Comparison of ENCODE assay signal across 8 mouse cellular contexts in the genomic region with DNA sequence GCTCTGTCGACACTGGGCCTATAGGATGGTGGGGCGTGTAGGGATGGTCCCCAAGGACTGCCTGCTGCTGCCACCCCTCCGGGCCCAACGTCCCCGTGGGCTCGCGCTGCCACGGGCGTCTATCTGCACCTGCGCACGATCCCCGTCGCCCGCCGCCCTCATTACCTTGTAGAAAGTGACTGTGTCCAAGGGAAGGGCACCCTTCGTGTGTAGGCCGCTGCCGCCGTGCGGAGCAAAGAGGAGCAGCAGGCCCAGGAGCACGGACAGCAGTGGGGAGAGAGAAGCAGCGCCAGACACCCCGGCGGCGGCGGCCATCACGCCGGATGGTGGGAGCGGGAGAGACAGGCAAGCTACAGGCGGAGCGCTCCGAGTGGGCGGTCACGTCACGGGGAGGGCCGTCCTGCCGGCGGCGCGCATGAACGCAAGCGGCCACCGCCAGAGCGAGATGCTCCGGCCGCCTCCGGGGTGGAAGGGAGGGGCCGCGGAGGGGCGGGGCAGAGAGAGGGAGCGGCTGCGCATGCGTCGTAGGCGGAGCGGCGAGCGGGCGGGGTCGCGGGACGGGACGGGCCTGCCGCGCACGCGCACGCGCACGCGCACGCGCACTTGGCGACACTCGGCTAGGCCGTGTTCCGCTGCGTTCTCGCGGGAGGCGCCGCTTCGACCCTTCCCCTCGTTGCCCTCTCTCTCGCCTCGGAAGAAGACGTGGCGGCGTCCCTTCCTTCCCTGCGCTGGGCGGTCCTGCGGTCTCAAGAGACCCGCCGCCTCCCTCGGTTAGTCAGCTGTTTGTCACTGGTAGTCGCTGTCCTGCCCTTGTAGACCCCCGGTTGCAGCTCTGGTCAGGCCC. TPM values are rescaled to one million over a fixed set of nuclear protein-coding genes. Genes with fewer than 3 reads are reported as not detected.
DNase-seq lines count a peak whose midpoint lies in the region; ATAC-seq lines count a peak whose summit lies in the region.

A gene (minus strand): TSS at position 481 of the 844 bp plus-strand sequence.

- peaks cover 30% of the 10 kb centered on the region for H3K36me3 ChIP-seq in heart, embryonic 13.5 days
- H3K36me3 ChIP-seq in liver, embryonic 12.5 days = peaks cover 30% of the 10 kb centered on the region
- H3K36me3 ChIP-seq in stomach, embryonic 15.5 days = peaks cover 14% of the 10 kb centered on the region

- no peaks in the 10 kb centered on the region for H3K9me3 ChIP-seq in heart, embryonic 13.5 days
- H3K9me3 ChIP-seq in liver, embryonic 12.5 days (replicated peaks) = no peaks in the 10 kb centered on the region
- no peaks in the 10 kb centered on the region for H3K9me3 ChIP-seq in stomach, embryonic 15.5 days

- peak within 1 kb of the TSS; percentile 97 for H3K4me3 ChIP-seq in heart, embryonic 13.5 days
- peak within 1 kb of the TSS; percentile 89 for H3K4me3 ChIP-seq in liver, embryonic 12.5 days
- peak within 1 kb of the TSS; percentile 97 for H3K4me3 ChIP-seq in stomach, embryonic 15.5 days (replicated peaks)

- peaks cover 50% of the 10 kb centered on the region for H3K4me1 ChIP-seq in heart, embryonic 13.5 days
- H3K4me1 ChIP-seq in liver, embryonic 12.5 days = peaks cover 62% of the 10 kb centered on the region
- peaks cover 26% of the 10 kb centered on the region for H3K4me1 ChIP-seq in stomach, embryonic 15.5 days

- peak within 1 kb of the TSS; percentile 97 for H3K9ac ChIP-seq in heart, embryonic 13.5 days
- peak within 1 kb of the TSS; percentile 97 for H3K9ac ChIP-seq in liver, embryonic 12.5 days
- peak within 1 kb of the TSS; percentile 96 for H3K9ac ChIP-seq in stomach, embryonic 15.5 days

- DNase-seq in CD4-positive helper T cell, adult 2 months (ENCODE audit: low read depth, low spot score) = peak; percentile 98
- peak; percentile 93 for DNase-seq in brain, embryonic 18.5 days (ENCODE audit: low read depth, low spot score)
- peak; percentile 99 for DNase-seq in kidney, postnatal 10 days
- DNase-seq in natural killer cell, adult 2 months (ENCODE audit: low spot score in 2 of 2) = peak; percentile 98 to 99

- no peaks in the 10 kb centered on the region for H3K27me3 ChIP-seq in heart, embryonic 13.5 days (replicated peaks)
- H3K27me3 ChIP-seq in liver, embryonic 12.5 days (replicated peaks) = no peaks in the 10 kb centered on the region
- H3K27me3 ChIP-seq in stomach, embryonic 15.5 days (replicated peaks) = no peaks in the 10 kb centered on the region

- ATAC-seq in erythroid progenitor cell, adult 5-6 weeks (replicated peaks; ENCODE audit: low FRiP score, poor library complexity, severe bottlenecking) = peak; percentile 91
- peak; percentile 90 for ATAC-seq in heart, embryonic 13.5 days (ENCODE audit: extremely low read depth, insufficient number of reproducible peaks, low FRiP score, low TSS enrichment)
- ATAC-seq in liver, embryonic 12.5 days = peak; percentile 92
- ATAC-seq in stomach, embryonic 15.5 days (ENCODE audit: insufficient read depth, low FRiP score, low read depth) = peak; percentile 94

- under 1% methylated on average over 75 of the region's 97 CpGs for WGBS in heart, embryonic 13.5 days
- WGBS in liver, embryonic 12.5 days (ENCODE audit: insufficient replicate concordance) = under 1% methylated on average over 94 of the region's 97 CpGs
- WGBS in stomach, embryonic 15.5 days = under 1% methylated on average over 87 of the region's 97 CpGs

- peak within 1 kb of the TSS; percentile 95 for H3K4me2 ChIP-seq in heart, embryonic 13.5 days
- H3K4me2 ChIP-seq in liver, embryonic 12.5 days = peak within 1 kb of the TSS; percentile 95
- peak within 1 kb of the TSS; percentile 90 for H3K4me2 ChIP-seq in stomach, embryonic 15.5 days

- H3K27ac ChIP-seq in heart, embryonic 13.5 days (replicated peaks) = peak within 1 kb of the TSS; percentile 97
- H3K27ac ChIP-seq in liver, embryonic 12.5 days = peak within 1 kb of the TSS; percentile 95
- peak within 1 kb of the TSS; percentile 96 for H3K27ac ChIP-seq in stomach, embryonic 15.5 days

RNA-seq across cellular contexts. Expression of the gene that starts here (rescaled TPM):
- total RNA-seq in erythroid progenitor cell, adult 5-6 weeks (2015; ENCODE audit: low replicate concordance) = 37.1 and 50.3 TPM in 2 replicates
- 118 and 141 TPM in 2 replicates for total RNA-seq in erythroid progenitor cell, adult 5-6 weeks (2017; ENCODE audit: low replicate concordance)
- polyA plus RNA-seq in heart, embryonic 13.5 days (2015; fragmentation: Nextera tagmentation; extraction: Ambion mirVana) = 146 and 160 TPM in 2 replicates
- 103 TPM in 2 replicates for polyA plus RNA-seq in liver, embryonic 12.5 days (2016; fragmentation: Nextera tagmentation; extraction: Ambion mirVana)
- 186 and 192 TPM in 2 replicates for polyA plus RNA-seq in stomach, embryonic 15.5 days (2015; fragmentation: Nextera tagmentation; extraction: Ambion mirVana)

Comparison
In these comparisons a context has a peak if more than half of its experiments do, and no peak if none do; other contexts are left out.
1. Peak in every context shown above with its lines: DNase-seq, ATAC-seq, H3K4me3 ChIP-seq and H3K27ac ChIP-seq.